Mouse (Mus musculus): Measurements from ENCODE around the gene Kcnmb3.
"Not testable (repeated sequence)": the region's sequence is repeated elsewhere in the genome, so short reads cannot be mapped to it uniquely, and the experiment has no call there.

Kcnmb3 gene

GRCm38 (mm10) chr3:32430394-32430793 is 61.6 kb downstream of the Kcnmb3 start:
- no peak for DNase-seq (ENCODE audit: low spot score)

- not testable (repeated sequence) for DNase-seq (ENCODE audit: low spot score)
These were observed 62.7 kb downstream of the Kcnmb3 start for GRCm38 (mm10) chr3:32429351-32429750.

- no peak for DNase-seq (ENCODE audit: low spot score)
These were observed 63.1 kb downstream of the Kcnmb3 start for GRCm38 (mm10) chr3:32428921-32429320.

GRCm38 (mm10) chr3:32428361-32428760 is 63.7 kb downstream of the Kcnmb3 start:
- DNase-seq (ENCODE audit: low spot score), result no peak

- no peak for DNase-seq (ENCODE audit: low spot score)
These were observed 64.3 kb downstream of the Kcnmb3 start for GRCm38 (mm10) chr3:32427695-32428094.

Data from ovary, postnatal 36 days (tissue).